ENCODE assay signal across 8 mouse cellular contexts in genomic region chr13:24639215-24640165, GRCm38 (mm10). TPM values are rescaled to one million over a fixed set of nuclear protein-coding genes. Genes with fewer than 3 reads are reported as not detected.
DNase-seq lines count a peak whose midpoint lies in the region; ATAC-seq and TF ChIP-seq lines count a peak whose summit lies in the region.

No protein-coding gene starts in this region.

- peak overlapping the region; percentile 99 for H3K4me2 ChIP-seq in kidney, embryonic 14.5 days (replicated peaks; ENCODE audit: low read depth, low read length)
- H3K4me2 ChIP-seq in CH12.LX (ENCODE audit: insufficient read depth, low read depth, poor library complexity, severe bottlenecking), result peak overlapping the region; percentile 68
- peak overlapping the region; percentile 99 for H3K4me2 ChIP-seq in embryonic facial prominence, embryonic 12.5 days (replicated peaks)
- peak overlapping the region; percentile 75 for H3K4me2 ChIP-seq in hindbrain, embryonic 13.5 days

- ATAC-seq in kidney, embryonic 14.5 days (ENCODE audit: low FRiP score, low TSS enrichment), result peak; percentile 47; the same call in 1 of the 2 replicates
- no peak for ATAC-seq in embryonic facial prominence, embryonic 12.5 days (ENCODE audit: insufficient number of reproducible peaks, insufficient read depth, low FRiP score, low TSS enrichment)
- peak; percentile 62 for ATAC-seq in hindbrain, embryonic 13.5 days (ENCODE audit: low FRiP score)

- H3K9me3 ChIP-seq in kidney, embryonic 14.5 days (ENCODE audit: control insufficient read depth, low read length), result no peaks in the 10 kb centered on the region
- H3K9me3 ChIP-seq in CH12.LX (replicated peaks; ENCODE audit: low read length), result peaks cover 10% of the 10 kb centered on the region
- H3K9me3 ChIP-seq in embryonic facial prominence, embryonic 12.5 days, result no peaks in the 10 kb centered on the region
- H3K9me3 ChIP-seq in hindbrain, embryonic 13.5 days, result no peaks in the 10 kb centered on the region
- H3K9me3 ChIP-seq in midbrain, embryonic 10.5 days (replicated peaks), result no peaks in the 10 kb centered on the region

- H3K4me1 ChIP-seq in kidney, embryonic 14.5 days (ENCODE audit: control insufficient read depth, insufficient read depth, low read length), result no peaks in the 10 kb centered on the region; the same call in 1 of the 2 replicates
- H3K4me1 ChIP-seq in CH12.LX (ENCODE audit: control insufficient read depth in 1 of 2, insufficient read depth in 2 of 2), result peaks cover 34 to 84% of the 10 kb centered on the region in 2 experiments
- peaks cover 15% of the 10 kb centered on the region; the same call in 1 of the 2 replicates for H3K4me1 ChIP-seq in embryonic facial prominence, embryonic 12.5 days
- peaks cover 52% of the 10 kb centered on the region for H3K4me1 ChIP-seq in hindbrain, embryonic 13.5 days (replicated peaks)
- H3K4me1 ChIP-seq in midbrain, embryonic 10.5 days, result peaks cover 48% of the 10 kb centered on the region

- no peak for DNase-seq in kidney, adult 9 months
- DNase-seq in CH12.LX (ENCODE audit: extremely low read depth), result peak; percentile 66
- DNase-seq in midbrain, embryonic 10.5 days (ENCODE audit: low spot score), result no peak
- DNase-seq in thymus, postnatal 0 days (ENCODE audit: low spot score), result peak; percentile 47
- DNase-seq in c-Kit-positive CD71-positive TER-119-positive erythroid progenitor cells, embryonic 14.5 days (ENCODE audit: low spot score), result no peak

- H3K36me3 ChIP-seq in kidney, embryonic 14.5 days (ENCODE audit: control insufficient read depth, insufficient read depth, low read length), result no peaks in the 10 kb centered on the region
- peaks cover 0 to 24% of the 10 kb centered on the region in 2 experiments for H3K36me3 ChIP-seq in CH12.LX (replicated peaks in 1 of 2; ENCODE audit: control insufficient read depth in 1 of 2, insufficient read depth in 1 of 2, low read length in 1 of 2)
- no peaks in the 10 kb centered on the region for H3K36me3 ChIP-seq in embryonic facial prominence, embryonic 12.5 days
- H3K36me3 ChIP-seq in hindbrain, embryonic 13.5 days, result no peaks in the 10 kb centered on the region
- H3K36me3 ChIP-seq in midbrain, embryonic 10.5 days, result no peaks in the 10 kb centered on the region

- WGBS in kidney, embryonic 14.5 days, result 9% methylated on average over 22 of the region's 22 CpGs
- 17% methylated on average over 22 of the region's 22 CpGs for WGBS in embryonic facial prominence, embryonic 12.5 days
- 15% methylated on average over 22 of the region's 22 CpGs for WGBS in hindbrain, embryonic 13.5 days
- WGBS in midbrain, embryonic 10.5 days, result 20% methylated on average over 22 of the region's 22 CpGs

- TF ChIP-seq EP300 in CH12.LX (IDR thresholded peaks at IDR 0.05; ENCODE audit: low read length), result peak; percentile 79

- TF ChIP-seq CTCF in CH12.LX (conservative IDR thresholded peaks at IDR 0.05 in 1 of 2, IDR thresholded peaks at IDR 0.05 in 1 of 2; ENCODE audit: low read depth in 2 of 2, low read length in 2 of 2), result no peak

- TF ChIP-seq POLR2A in CH12.LX (IDR thresholded peaks at IDR 0.05; ENCODE audit: low read depth, low read length), result no peak

- H3K9ac ChIP-seq in kidney, embryonic 14.5 days (ENCODE audit: low read depth, low read length), result peak overlapping the region; percentile 56
- peak overlapping the region; percentile 42; the same call in 1 of the 2 replicates for H3K9ac ChIP-seq in CH12.LX (ENCODE audit: insufficient read depth, low read depth)
- 0 out of 2 replicates have a peak overlapping the region, but pooled peaks have one; percentile 56 for H3K9ac ChIP-seq in embryonic facial prominence, embryonic 12.5 days
- peak overlapping the region; percentile 85 for H3K9ac ChIP-seq in hindbrain, embryonic 13.5 days

- no peak overlapping the region for H3K27ac ChIP-seq in kidney, embryonic 14.5 days (ENCODE audit: low read depth, low read length)
- peak overlapping the region; percentile 58; the same call in 1 of the 2 replicates for H3K27ac ChIP-seq in CH12.LX (ENCODE audit: insufficient read depth, low read depth)
- H3K27ac ChIP-seq in embryonic facial prominence, embryonic 12.5 days, result no peak overlapping the region
- peak overlapping the region; percentile 93 for H3K27ac ChIP-seq in hindbrain, embryonic 13.5 days
- H3K27ac ChIP-seq in midbrain, embryonic 10.5 days (replicated peaks), result peak overlapping the region; percentile 78

- 0 out of 2 replicates have a peak, but pooled peaks cover 2% of the 10 kb centered on the region for H3K27me3 ChIP-seq in kidney, embryonic 14.5 days (ENCODE audit: control insufficient read depth, insufficient read depth, low read length)
- H3K27me3 ChIP-seq in CH12.LX (replicated peaks), result no peaks in the 10 kb centered on the region
- H3K27me3 ChIP-seq in embryonic facial prominence, embryonic 12.5 days, result peaks cover 13% of the 10 kb centered on the region
- 0 out of 2 replicates have a peak, but pooled peaks cover 5% of the 10 kb centered on the region for H3K27me3 ChIP-seq in hindbrain, embryonic 13.5 days
- peaks cover 60% of the 10 kb centered on the region for H3K27me3 ChIP-seq in midbrain, embryonic 10.5 days (ENCODE audit: low read depth, poor library complexity, severe bottlenecking)

- TF ChIP-seq RAD21 in CH12.LX (IDR thresholded peaks at IDR 0.05; ENCODE audit: low read depth, low read length), result no peak

- dilution Hi-C loops in CH12.LX (cut with MboI; ENCODE audit: extremely low pct_ligation_motif_present, extremely low pct_unique_long_range_greater_than_20kb, low sequenced_read_pairs), result no loop called here

- no peaks in the 10 kb centered on the region for H3K79me2 ChIP-seq in CH12.LX (replicated peaks; ENCODE audit: control insufficient read depth, extremely low read depth, insufficient read depth, poor library complexity, severe bottlenecking)

- H3K4me3 ChIP-seq in kidney, embryonic 14.5 days (ENCODE audit: low read length), result peak overlapping the region; percentile 62
- peak overlapping the region in 1 of 3 experiments; percentile 65 for H3K4me3 ChIP-seq in CH12.LX (replicated peaks in 1 of 3; ENCODE audit: low read depth in 2 of 3, low read length in 2 of 3, poor library complexity in 1 of 3)
- peak overlapping the region; percentile 60 for H3K4me3 ChIP-seq in embryonic facial prominence, embryonic 12.5 days
- peak overlapping the region; percentile 73 for H3K4me3 ChIP-seq in hindbrain, embryonic 13.5 days
- H3K4me3 ChIP-seq in midbrain, embryonic 10.5 days, result peak overlapping the region; percentile 74

- in situ Hi-C loops in CH12.LX (cut with MboI; ENCODE audit: low pct_ligation_motif_present, low pct_unique_long_range_greater_than_20kb, low sequenced_read_pairs), result no loop called here

TF ChIP-seq in CH12.LX, 34 proteins besides CTCF, POLR2A, EP300 and RAD21 (continues in another document):
- TF ChIP-seq CHD1 (IDR thresholded peaks at IDR 0.05; ENCODE audit: low read depth, low read length), result no peak
- no peak for TF ChIP-seq TBP (conservative IDR thresholded peaks at IDR 0.05; ENCODE audit: low read depth, low read length)
- TF ChIP-seq GABPA (IDR thresholded peaks at IDR 0.05; ENCODE audit: insufficient replicate concordance, low read depth, low read length), result no peak
- TF ChIP-seq ZNF384 (IDR thresholded peaks at IDR 0.05; ENCODE audit: low read depth, low read length), result no peak
- TF ChIP-seq TCF12 (IDR thresholded peaks at IDR 0.05; ENCODE audit: low read depth, low read length), result peak; percentile 38; the same call in 1 of the 2 replicates
- peak; percentile 55; the same call in 1 of the 2 replicates for TF ChIP-seq MYC (IDR thresholded peaks at IDR 0.05; ENCODE audit: low read depth, low read length)
- no peak for TF ChIP-seq MAZ (IDR thresholded peaks at IDR 0.05; ENCODE audit: low read depth, low read length)
- peak; percentile 69; the same call in 1 of the 2 replicates for TF ChIP-seq SIN3A (IDR thresholded peaks at IDR 0.05; ENCODE audit: low read length)
- peak; percentile 47; the same call in 1 of the 2 replicates for TF ChIP-seq MAX (IDR thresholded peaks at IDR 0.05; ENCODE audit: low read length)
- no peak for TF ChIP-seq E2F4 (IDR thresholded peaks at IDR 0.05; ENCODE audit: insufficient replicate concordance, low read depth, low read length)
- 0 out of 2 replicates have a peak, but pooled peaks have one; percentile 23 for TF ChIP-seq MAFK (IDR thresholded peaks at IDR 0.05; ENCODE audit: insufficient replicate concordance, low read length)
- no peak for TF ChIP-seq ZMIZ1 (IDR thresholded peaks at IDR 0.05; ENCODE audit: low read depth, low read length)
- no peak for TF ChIP-seq PAX5 (IDR thresholded peaks at IDR 0.05; ENCODE audit: low read length)
- TF ChIP-seq NRF1 (IDR thresholded peaks at IDR 0.05; ENCODE audit: low read depth, low read length), result no peak
- peak; percentile 66 for TF ChIP-seq ETS1 (conservative IDR thresholded peaks at IDR 0.05; ENCODE audit: low read depth, low read length)
- TF ChIP-seq ELF1 (IDR thresholded peaks at IDR 0.05; ENCODE audit: low read depth, low read length), result 0 out of 2 replicates have a peak, but pooled peaks have one; percentile 24
- TF ChIP-seq BHLHE40 (IDR thresholded peaks at IDR 0.05; ENCODE audit: low read depth, low read length), result peak; percentile 58
- no peak for TF ChIP-seq HCFC1 (IDR thresholded peaks at IDR 0.05; ENCODE audit: low read depth, low read length)
- peak; percentile 70 for TF ChIP-seq JUN (IDR thresholded peaks at IDR 0.05; ENCODE audit: insufficient read depth, low read depth, low read length)
- TF ChIP-seq ZC3H11A (IDR thresholded peaks at IDR 0.05; ENCODE audit: low read depth, low read length), result no peak
- TF ChIP-seq CHD2 (IDR thresholded peaks at IDR 0.05; ENCODE audit: low read length), result no peak; the same call in 1 of the 2 replicates
- no peak for TF ChIP-seq KAT2A (IDR thresholded peaks at IDR 0.05; ENCODE audit: insufficient replicate concordance, low read length)
- peak; percentile 79 for TF ChIP-seq JUND (conservative IDR thresholded peaks at IDR 0.05; ENCODE audit: low read depth, low read length)
- TF ChIP-seq NELFE (IDR thresholded peaks at IDR 0.05; ENCODE audit: low read depth, low read length), result no peak
- peak; percentile 93 for TF ChIP-seq IRF4 (IDR thresholded peaks at IDR 0.05; ENCODE audit: low read depth, low read length)

RNA-seq across cellular contexts. Expression of gene Ripor2, which starts 57.5 kb away (rescaled TPM):
- polyA plus RNA-seq in kidney, embryonic 14.5 days (2014; fragmentation: Nextera tagmentation; extraction: Ambion mirVana), result 2.4 and 3.1 TPM in 2 replicates
- 7.1 and 8.6 TPM in 2 replicates for total RNA-seq in CH12.LX (2012; rRNA removed)
- 9.3 and 10.0 TPM in 2 replicates for total RNA-seq in CH12.LX (2014; rRNA removed)
- polyA plus RNA-seq in CH12.LX (2012; ENCODE audit: insufficient read length, low read depth), result 9.5 and 10.9 TPM in 2 replicates
- polyA plus RNA-seq in embryonic facial prominence, embryonic 12.5 days (2016; fragmentation: Nextera tagmentation; extraction: Ambion mirVana), result 6.1 and 9.2 TPM in 2 replicates
- 22.2 and 24.1 TPM in 2 replicates for polyA plus RNA-seq in hindbrain, embryonic 13.5 days (2015; fragmentation: Nextera tagmentation; extraction: Ambion mirVana)
- polyA plus RNA-seq in midbrain, embryonic 10.5 days (2016; fragmentation: Nextera tagmentation; extraction: Ambion mirVana), result 3.5 and 6.6 TPM in 2 replicates
- 16.3 and 18.6 TPM in 2 replicates for polyA plus RNA-seq in thymus, postnatal 0 days (2015; fragmentation: Nextera tagmentation; extraction: Ambion mirVana)

Comparison
In these comparisons a context has a peak if more than half of its experiments do, and no peak if none do; other contexts are left out.
1. H3K27ac ChIP-seq: peak in CH12.LX (single experiment), hindbrain, embryonic 13.5 days (single experiment) and midbrain, embryonic 10.5 days (single experiment); none in kidney, embryonic 14.5 days (single experiment) and embryonic facial prominence, embryonic 12.5 days (single experiment).
2. DNase-seq: peak in CH12.LX (single experiment) and thymus, postnatal 0 days (single experiment); none in kidney, adult 9 months (single experiment), midbrain, embryonic 10.5 days (single experiment) and c-Kit-positive CD71-positive TER-119-positive erythroid progenitor cells, embryonic 14.5 days (single experiment).
3. Peak in every context shown above with its lines, with median percentiles within 50 percentile points of each other: H3K4me2 ChIP-seq and H3K9ac ChIP-seq.